Comparison of ENCODE assay signal across 15 mouse cellular contexts in the genomic region with DNA sequence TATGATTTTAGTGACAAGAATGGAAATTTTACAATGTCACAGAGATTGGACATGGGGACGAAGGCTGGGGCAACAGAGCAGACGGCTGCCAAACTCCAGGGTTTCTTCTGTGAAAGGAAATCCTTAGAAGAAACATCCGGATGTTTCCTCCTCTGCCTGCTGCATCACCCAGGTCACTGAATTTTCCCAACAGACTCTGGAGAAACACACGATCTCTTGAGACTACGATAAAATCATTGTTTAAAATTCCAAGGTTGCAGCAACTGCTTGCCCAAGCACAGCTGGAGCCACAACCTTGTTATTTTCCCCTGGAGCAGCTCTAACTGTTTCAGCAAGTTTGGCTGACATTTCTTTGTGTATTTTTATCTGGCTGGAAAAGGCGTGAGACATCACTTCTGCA. TPM values are rescaled to one million over a fixed set of nuclear protein-coding genes. Genes with fewer than 3 reads are reported as not detected.
DNase-seq lines count a peak whose midpoint lies in the region; ATAC-seq and TF ChIP-seq lines count a peak whose summit lies in the region.
"Had no signal": no experiment of that assay in that cellular context is flagged by ENCODE, and none has a peak within 500 bp of the region (broad histone marks: within the 10 kb centered on the region; RNA-seq: fewer than 3 reads in every experiment).

No protein-coding gene starts in this region.

- WGBS in kidney, postnatal 0 days: 61% methylated on average over 6 of the region's 6 CpGs
- WGBS in kidney, embryonic 14.5 days: 80% methylated on average over 6 of the region's 6 CpGs

- H3K4me1 ChIP-seq in kidney, postnatal 0 days (replicated peaks; ENCODE audit: insufficient read depth, low read length): no peaks in the 10 kb centered on the region
- no peaks in the 10 kb centered on the region for H3K4me1 ChIP-seq in kidney, embryonic 14.5 days (ENCODE audit: control insufficient read depth, insufficient read depth, low read length)
- H3K4me1 ChIP-seq: embryonic facial prominence, embryonic 13.5 days; hindbrain, embryonic 15.5 days; liver, embryonic 12.5 days had no signal

- peak; percentile 7 for DNase-seq in gastrocnemius, postnatal 25 days
- DNase-seq in gastrocnemius, postnatal 14 days: no peak
- DNase-seq in kidney, postnatal 0 days (ENCODE audit: low spot score): peak; percentile 12
- DNase-seq in heart, postnatal 10 days: peak; percentile 4 to 5
- peak; percentile 14 for DNase-seq in lung, postnatal 14 days
- no peak for DNase-seq in urinary bladder, postnatal 4 days (ENCODE audit: low spot score in 2 of 2)
- no peak for DNase-seq in thymus, postnatal 14 days
- DNase-seq: cerebellum, postnatal 10 days had no signal

- no peak overlapping the region for H3K4me2 ChIP-seq in kidney, postnatal 0 days (ENCODE audit: low read length)
- H3K4me2 ChIP-seq in kidney, embryonic 14.5 days (replicated peaks; ENCODE audit: low read depth, low read length): no peak overlapping the region
- H3K4me2 ChIP-seq: embryonic facial prominence, embryonic 13.5 days; hindbrain, embryonic 15.5 days; liver, embryonic 12.5 days; midbrain, embryonic 11.5 days had no signal

- H3K27me3 ChIP-seq in kidney, postnatal 0 days (ENCODE audit: insufficient read depth, low read length): no peaks in the 10 kb centered on the region
- H3K27me3 ChIP-seq in kidney, embryonic 14.5 days (ENCODE audit: control insufficient read depth, insufficient read depth, low read length): no peaks in the 10 kb centered on the region
- H3K27me3 ChIP-seq: embryonic facial prominence, embryonic 13.5 days; hindbrain, embryonic 15.5 days; liver, embryonic 12.5 days had no signal

- intact Hi-C loops in gastrocnemius, postnatal 14 days (cut with DNase I; ENCODE audit: low total_unique reads): no loop called here
- intact Hi-C loops in heart, postnatal 10 days (cut with DNase I): no loop called here

- H3K9me3 ChIP-seq in kidney, postnatal 0 days (replicated peaks; ENCODE audit: low read length): no peaks in the 10 kb centered on the region
- H3K9me3 ChIP-seq in kidney, embryonic 14.5 days (ENCODE audit: control insufficient read depth, low read length): no peaks in the 10 kb centered on the region
- H3K9me3 ChIP-seq: embryonic facial prominence, embryonic 13.5 days; hindbrain, embryonic 15.5 days; liver, embryonic 12.5 days had no signal

- H3K9ac ChIP-seq in kidney, postnatal 0 days (ENCODE audit: low read depth, low read length): no peak overlapping the region
- H3K9ac ChIP-seq in kidney, embryonic 14.5 days (ENCODE audit: low read depth, low read length): no peak overlapping the region
- H3K9ac ChIP-seq: embryonic facial prominence, embryonic 13.5 days; hindbrain, embryonic 15.5 days; liver, embryonic 12.5 days had no signal

- ATAC-seq in kidney, postnatal 0 days (replicated peaks; ENCODE audit: low FRiP score, low read depth): no peak
- no peak for ATAC-seq in kidney, embryonic 14.5 days (ENCODE audit: low FRiP score, low TSS enrichment)
- ATAC-seq: activated CD4-positive, CD25-positive, alpha-beta regulatory T cell, adult 4 months; forebrain, embryonic 14.5 days; liver, embryonic 12.5 days had no signal

- TF ChIP-seq CTCF in kidney, postnatal 0 days (IDR thresholded peaks at IDR 0.05; ENCODE audit: low read depth): no peak

- H3K27ac ChIP-seq in kidney, postnatal 0 days: 0 out of 2 replicates have a peak overlapping the region, but pooled peaks have one; percentile 13
- no peak overlapping the region for H3K27ac ChIP-seq in kidney, embryonic 14.5 days (ENCODE audit: low read depth, low read length)
- H3K27ac ChIP-seq: embryonic facial prominence, embryonic 13.5 days; hindbrain, embryonic 15.5 days; liver, embryonic 12.5 days had no signal

- H3K36me3 ChIP-seq in kidney, postnatal 0 days (ENCODE audit: insufficient read depth, low read length): no peaks in the 10 kb centered on the region
- H3K36me3 ChIP-seq in kidney, embryonic 14.5 days (ENCODE audit: control insufficient read depth, insufficient read depth, low read length): no peaks in the 10 kb centered on the region
- H3K36me3 ChIP-seq: embryonic facial prominence, embryonic 13.5 days; hindbrain, embryonic 15.5 days; liver, embryonic 12.5 days had no signal

- no peak overlapping the region for H3K4me3 ChIP-seq in kidney, postnatal 0 days (replicated peaks; ENCODE audit: low read depth, low read length)
- no peak overlapping the region for H3K4me3 ChIP-seq in kidney, embryonic 14.5 days (ENCODE audit: low read length)
- H3K4me3 ChIP-seq: embryonic facial prominence, embryonic 13.5 days; hindbrain, embryonic 15.5 days; liver, embryonic 12.5 days had no signal

RNA-seq across cellular contexts. Expression of gene Clec14a, which starts 27.9 kb away (rescaled TPM):
- 1 to 10 TPM; 4.5 to 7.2 TPM for total RNA-seq in gastrocnemius, postnatal 25 days (2021)
- 10 to 100 TPM; 11.7 to 12.7 TPM for total RNA-seq in gastrocnemius, postnatal 14 days (2021)
- polyA plus RNA-seq in kidney, postnatal 0 days (2015; fragmentation: Nextera tagmentation; extraction: Ambion mirVana): 14.2 and 17.5 TPM in 2 replicates
- polyA plus RNA-seq in kidney, embryonic 14.5 days (2014; fragmentation: Nextera tagmentation; extraction: Ambion mirVana): 7.9 and 9.4 TPM in 2 replicates
- total RNA-seq in heart, postnatal 10 days (2021): 10 to 100 TPM; 34.4 to 34.6 TPM
- polyA plus RNA-seq: activated CD4-positive, CD25-positive, alpha-beta regulatory T cell, adult 4 months had no signal

Comparison
In these comparisons a context has a peak if more than half of its experiments do, and no peak if none do; other contexts are left out.
1. DNase-seq: peak in gastrocnemius, postnatal 25 days (single experiment), kidney, postnatal 0 days (single experiment), heart, postnatal 10 days (2 of 2) and lung, postnatal 14 days (single experiment); none in gastrocnemius, postnatal 14 days (single experiment), urinary bladder, postnatal 4 days (0 of 2) and thymus, postnatal 14 days (single experiment).